Mouse (Mus musculus): ENCODE results near the gene Rbpj. TPM values are rescaled to one million over a fixed set of nuclear protein-coding genes. Genes with fewer than 3 reads are reported as not detected.

Rbpj gene
- polyA plus RNA-seq, 1 experiment from 2014 or later: 36.4 TPM

GRCm38 (mm10) chr5:53638647-53639046 lies 172.7 kb downstream of the Rbpj start:
- Histone ChIP-seq H3K4me1 (no peaks in the 10 kb centered on the region), H3K36me3 (peaks cover 12% of the 10 kb centered on the region), H3K9me3 (replicated peaks) (no peaks in the 10 kb centered on the region), H3K9ac (no peak overlapping the region), H3K27me3 (no peaks in the 10 kb centered on the region), H3K27ac (replicated peaks) (no peak overlapping the region), H3K4me3 (replicated peaks) (no peak overlapping the region), H3K4me2 (replicated peaks) (no peak overlapping the region)
- ATAC-seq (ENCODE audit: insufficient number of reproducible peaks, low FRiP score, low TSS enrichment, low read depth): no peak
- WGBS: 66% methylated on average over 3 of the region's 3 CpGs

GRCm38 (mm10) chr5:53646669-53647068 lies 180.7 kb downstream of the Rbpj start:
- Histone ChIP-seq H3K9ac (no peak overlapping the region), H3K36me3 (peaks cover 33% of the 10 kb centered on the region)

GRCm38 (mm10) chr5:53647358-53647757 lies 181.4 kb downstream of the Rbpj start:
- H3K4me3 ChIP-seq (replicated peaks): no peak overlapping the region
- 94% methylated on average over 2 of the region's 2 CpGs for WGBS
- no peaks in the 10 kb centered on the region for H3K9me3 ChIP-seq (replicated peaks)
- no peak for ATAC-seq (ENCODE audit: insufficient number of reproducible peaks, low FRiP score, low TSS enrichment, low read depth)
- H3K27ac ChIP-seq (replicated peaks): no peak overlapping the region
- H3K36me3 ChIP-seq: peaks cover 35% of the 10 kb centered on the region
- no peak overlapping the region for H3K4me2 ChIP-seq (replicated peaks)
- no peak overlapping the region for H3K9ac ChIP-seq
- no peaks in the 10 kb centered on the region for H3K4me1 ChIP-seq
- H3K27me3 ChIP-seq: no peaks in the 10 kb centered on the region

More at GRCm38 (mm10) chr5:53646669-53647068, 180.7 kb downstream of the Rbpj start:
- ATAC-seq (ENCODE audit: insufficient number of reproducible peaks, low FRiP score, low TSS enrichment, low read depth): no peak
- no peaks in the 10 kb centered on the region for H3K4me1 ChIP-seq
- H3K27ac ChIP-seq (replicated peaks): no peak overlapping the region
- H3K27me3 ChIP-seq: no peaks in the 10 kb centered on the region
- no peak overlapping the region for H3K4me2 ChIP-seq (replicated peaks)
- H3K4me3 ChIP-seq (replicated peaks): no peak overlapping the region
- 82% methylated on average over 6 of the region's 9 CpGs for WGBS
- H3K9me3 ChIP-seq (replicated peaks): no peaks in the 10 kb centered on the region

- H3K9me3 ChIP-seq (replicated peaks): no peaks in the 10 kb centered on the region
- H3K9ac ChIP-seq: no peak overlapping the region
- WGBS: 0% methylated on average over 1 of the region's 1 CpGs
- no peak overlapping the region for H3K4me2 ChIP-seq (replicated peaks)
- H3K27me3 ChIP-seq: no peaks in the 10 kb centered on the region
- no peak for ATAC-seq (ENCODE audit: insufficient number of reproducible peaks, low FRiP score, low TSS enrichment, low read depth)
- H3K4me3 ChIP-seq (replicated peaks): no peak overlapping the region
- peaks cover 11% of the 10 kb centered on the region for H3K36me3 ChIP-seq
- no peaks in the 10 kb centered on the region for H3K4me1 ChIP-seq
- no peak overlapping the region for H3K27ac ChIP-seq (replicated peaks)
Observed at GRCm38 (mm10) chr5:53656596-53656995, 190.6 kb downstream of the Rbpj start.

GRCm38 (mm10) chr5:53657925-53658324 lies 192.0 kb downstream of the Rbpj start:
- Histone ChIP-seq H3K9me3 (replicated peaks) (no peaks in the 10 kb centered on the region), H3K27me3 (no peaks in the 10 kb centered on the region), H3K4me3 (replicated peaks) (no peak overlapping the region), H3K27ac (replicated peaks) (no peak overlapping the region), H3K9ac (no peak overlapping the region), H3K36me3 (0 out of 2 replicates have a peak, but pooled peaks cover 2% of the 10 kb centered on the region), H3K4me1 (no peaks in the 10 kb centered on the region), H3K4me2 (replicated peaks) (no peak overlapping the region)
- 74% methylated on average over 6 of the region's 6 CpGs for WGBS
- no peak for ATAC-seq (ENCODE audit: insufficient number of reproducible peaks, low FRiP score, low TSS enrichment, low read depth)

GRCm38 (mm10) chr5:53661508-53661907 lies 195.6 kb downstream of the Rbpj start:
- Histone ChIP-seq H3K4me1 (no peaks in the 10 kb centered on the region), H3K4me2 (replicated peaks) (no peak overlapping the region), H3K9ac (no peak overlapping the region), H3K4me3 (replicated peaks) (no peak overlapping the region), H3K9me3 (replicated peaks) (no peaks in the 10 kb centered on the region), H3K27ac (replicated peaks) (no peak overlapping the region), H3K27me3 (no peaks in the 10 kb centered on the region), H3K36me3 (no peaks in the 10 kb centered on the region)
- no peak for ATAC-seq (ENCODE audit: insufficient number of reproducible peaks, low FRiP score, low TSS enrichment, low read depth)
- 79% methylated on average over 2 of the region's 2 CpGs for WGBS

GRCm38 (mm10) chr5:53662413-53662812 lies 196.5 kb downstream of the Rbpj start:
- Histone ChIP-seq H3K4me2 (replicated peaks) (no peak overlapping the region), H3K27ac (replicated peaks) (no peak overlapping the region), H3K9ac (no peak overlapping the region), H3K9me3 (replicated peaks) (no peaks in the 10 kb centered on the region), H3K27me3 (no peaks in the 10 kb centered on the region), H3K36me3 (no peaks in the 10 kb centered on the region), H3K4me3 (replicated peaks) (no peak overlapping the region), H3K4me1 (no peaks in the 10 kb centered on the region)
- no peak for ATAC-seq (ENCODE audit: insufficient number of reproducible peaks, low FRiP score, low TSS enrichment, low read depth)
- 58% methylated on average over 1 of the region's 1 CpGs for WGBS

GRCm38 (mm10) chr5:53663665-53664064 lies 197.7 kb downstream of the Rbpj start:
- Histone ChIP-seq H3K36me3 (no peaks in the 10 kb centered on the region), H3K4me1 (no peaks in the 10 kb centered on the region), H3K9ac (no peak overlapping the region), H3K4me3 (replicated peaks) (no peak overlapping the region), H3K9me3 (replicated peaks) (no peaks in the 10 kb centered on the region), H3K4me2 (replicated peaks) (no peak overlapping the region), H3K27me3 (no peaks in the 10 kb centered on the region), H3K27ac (replicated peaks) (no peak overlapping the region)
- ATAC-seq (ENCODE audit: insufficient number of reproducible peaks, low FRiP score, low TSS enrichment, low read depth): no peak

- H3K4me3 ChIP-seq (replicated peaks): no peak overlapping the region
- no peak overlapping the region for H3K9ac ChIP-seq
- no peak overlapping the region for H3K4me2 ChIP-seq (replicated peaks)
- 86% methylated on average over 5 of the region's 5 CpGs for WGBS
- H3K9me3 ChIP-seq (replicated peaks): no peaks in the 10 kb centered on the region
- H3K27ac ChIP-seq (replicated peaks): no peak overlapping the region
- H3K27me3 ChIP-seq: no peaks in the 10 kb centered on the region
- H3K36me3 ChIP-seq: no peaks in the 10 kb centered on the region
- ATAC-seq (ENCODE audit: insufficient number of reproducible peaks, low FRiP score, low TSS enrichment, low read depth): no peak
- no peaks in the 10 kb centered on the region for H3K4me1 ChIP-seq
Observed at GRCm38 (mm10) chr5:53668021-53668420, 202.1 kb downstream of the Rbpj start.

- Histone ChIP-seq H3K4me1 (no peaks in the 10 kb centered on the region), H3K9ac (no peak overlapping the region), H3K4me2 (replicated peaks) (no peak overlapping the region), H3K36me3 (no peaks in the 10 kb centered on the region), H3K27ac (replicated peaks) (no peak overlapping the region), H3K4me3 (replicated peaks) (no peak overlapping the region), H3K27me3 (no peaks in the 10 kb centered on the region), H3K9me3 (replicated peaks) (no peaks in the 10 kb centered on the region)
- 89% methylated on average over 10 of the region's 10 CpGs for WGBS
- no peak for ATAC-seq (ENCODE audit: insufficient number of reproducible peaks, low FRiP score, low TSS enrichment, low read depth)
Observed at GRCm38 (mm10) chr5:53670321-53670938, 204.5 kb downstream of the Rbpj start.

- ATAC-seq (ENCODE audit: insufficient number of reproducible peaks, low FRiP score, low TSS enrichment, low read depth): no peak
- Histone ChIP-seq H3K9me3 (replicated peaks) (no peaks in the 10 kb centered on the region), H3K9ac (no peak overlapping the region), H3K27ac (replicated peaks) (no peak overlapping the region), H3K4me3 (replicated peaks) (no peak overlapping the region), H3K4me2 (replicated peaks) (no peak overlapping the region), H3K4me1 (no peaks in the 10 kb centered on the region), H3K27me3 (no peaks in the 10 kb centered on the region), H3K36me3 (no peaks in the 10 kb centered on the region)
- WGBS: 64% methylated on average over 4 of the region's 4 CpGs
Observed at GRCm38 (mm10) chr5:53671507-53671906, 205.6 kb downstream of the Rbpj start.

GRCm38 (mm10) chr5:53672352-53672751 lies 206.4 kb downstream of the Rbpj start:
- H3K36me3 ChIP-seq: no peaks in the 10 kb centered on the region
- H3K9me3 ChIP-seq (replicated peaks): no peaks in the 10 kb centered on the region
- H3K4me2 ChIP-seq (replicated peaks): no peak overlapping the region
- H3K27me3 ChIP-seq: no peaks in the 10 kb centered on the region
- H3K27ac ChIP-seq (replicated peaks): no peak overlapping the region
- no peaks in the 10 kb centered on the region for H3K4me1 ChIP-seq
- H3K9ac ChIP-seq: no peak overlapping the region
- 21% methylated on average over 5 of the region's 5 CpGs for WGBS
- ATAC-seq (ENCODE audit: insufficient number of reproducible peaks, low FRiP score, low TSS enrichment, low read depth): no peak
- H3K4me3 ChIP-seq (replicated peaks): no peak overlapping the region

Data from embryonic facial prominence, embryonic 15.5 days (tissue).